Mouse (Mus musculus) myocyte (in vitro differentiated cells): Measurements from ENCODE around the gene Gnptg. TPM values are rescaled to one million over a fixed set of nuclear protein-coding genes. Genes with fewer than 3 reads are reported as not detected.

Source experiments
- H3K27me3 ChIP-seq: one replicate; pipeline ENCODE4 v1.6.1; 2011; ENCODE audit not compliant: control insufficient read depth, insufficient read depth, insufficient read length
- H3K36me3 ChIP-seq: one replicate; pipeline ENCODE4 v1.6.1; 2011; ENCODE audit not compliant: control insufficient read depth, insufficient read depth
- H3K4me2 ChIP-seq: one replicate; pipeline ENCODE4 v1.6.1; 2011; ENCODE audit warnings: low read depth, control low read depth
- H3K4me3 ChIP-seq: one replicate; pipeline ENCODE4 v1.5.1; 2011; ENCODE audit warnings: mild to moderate bottlenecking, control low read depth, moderate library complexity
- H3K79me2 ChIP-seq: one replicate; pipeline ENCODE4 v1.6.1; 2011; ENCODE audit not compliant: control insufficient read depth, insufficient read depth
- H3ac ChIP-seq: one replicate; pipeline ENCODE4 v1.6.1; 2011; ENCODE audit not compliant: control insufficient read depth, insufficient read length
- CEBPB ChIP-seq: IDR thresholded peaks from 2 replicates; pipeline ENCODE4 v1.6.1; 2011; ENCODE audit warnings: mild to moderate bottlenecking, moderate library complexity; ENCODE audit not compliant: poor library complexity, insufficient read depth, severe bottlenecking
- E2F4 ChIP-seq: IDR thresholded peaks from one replicate; pipeline ENCODE4 v1.6.1; 2011; ENCODE audit warnings: mild to moderate bottlenecking, control low read depth, moderate library complexity; ENCODE audit not compliant: insufficient read depth
- MAX ChIP-seq: IDR thresholded peaks from one replicate; pipeline ENCODE4 v1.6.1; 2011; ENCODE audit warnings: low read depth, mild to moderate bottlenecking, control low read depth
- MYOD1 ChIP-seq, 3 experiments: IDR thresholded peaks; one replicate each; pipeline ENCODE4 v1.6.1; 2011; ENCODE audit warnings: control low read depth in 2 of 3, low read depth in 2 of 3, mild to moderate bottlenecking in 2 of 3, moderate library complexity in 1 of 3; ENCODE audit not compliant: insufficient read length in 2 of 3, control insufficient read depth in 1 of 3
- MYOG ChIP-seq, 3 experiments: IDR thresholded peaks; one replicate each; pipeline ENCODE4 v1.6.1; 2011; ENCODE audit warnings: control low read depth in 2 of 3, low read depth in 2 of 3, mild to moderate bottlenecking in 2 of 3; ENCODE audit not compliant: insufficient read length in 2 of 3, control insufficient read depth in 1 of 3, insufficient read depth in 1 of 3
- POLR2A ChIP-seq: IDR thresholded peaks from one replicate; pipeline ENCODE4 v1.6.1; 2011; ENCODE audit warnings: low read depth, mild to moderate bottlenecking, control low read depth, moderate library complexity; ENCODE audit not compliant: insufficient read length
- POLR2AphosphoS2 ChIP-seq: IDR thresholded peaks from one replicate; pipeline ENCODE4 v1.6.1; 2011; ENCODE audit warnings: low read depth, control low read depth; ENCODE audit not compliant: insufficient read length
- REST ChIP-seq: IDR thresholded peaks from one replicate; pipeline ENCODE4 v1.6.1; 2011; ENCODE audit warnings: mild to moderate bottlenecking, control low read depth, moderate library complexity; ENCODE audit not compliant: insufficient read depth, insufficient read length
- SRF ChIP-seq: IDR thresholded peaks from one replicate; pipeline ENCODE4 v1.6.1; 2011; ENCODE audit warnings: low read depth; ENCODE audit not compliant: control insufficient read depth, insufficient read length
- TCF12 ChIP-seq: IDR thresholded peaks from one replicate; pipeline ENCODE4 v1.6.1; 2011; ENCODE audit warnings: mild to moderate bottlenecking, control low read depth; ENCODE audit not compliant: poor library complexity, insufficient read depth, severe bottlenecking
- TCF3 ChIP-seq: IDR thresholded peaks from one replicate; pipeline ENCODE4 v1.6.1; 2011; ENCODE audit warnings: low read depth, control low read depth; ENCODE audit not compliant: insufficient read length
- USF1 ChIP-seq: IDR thresholded peaks from one replicate; pipeline ENCODE4 v1.6.1; 2011; ENCODE audit warnings: low read depth, mild to moderate bottlenecking, control low read depth, moderate library complexity
- polyA plus RNA-seq: library from polyadenylated mRNA; unstranded; fragments of >200 nt; fragmentation: generic; extraction: Trizol; gene quantifications from one replicate; pipeline ENCODE4 v1.2.1, GENCODE M21; 2012; ENCODE audit warnings: missing spikeins

Gene Gnptg
- polyA plus RNA-seq, 1 experiment: 26.5 TPM

DNA sequence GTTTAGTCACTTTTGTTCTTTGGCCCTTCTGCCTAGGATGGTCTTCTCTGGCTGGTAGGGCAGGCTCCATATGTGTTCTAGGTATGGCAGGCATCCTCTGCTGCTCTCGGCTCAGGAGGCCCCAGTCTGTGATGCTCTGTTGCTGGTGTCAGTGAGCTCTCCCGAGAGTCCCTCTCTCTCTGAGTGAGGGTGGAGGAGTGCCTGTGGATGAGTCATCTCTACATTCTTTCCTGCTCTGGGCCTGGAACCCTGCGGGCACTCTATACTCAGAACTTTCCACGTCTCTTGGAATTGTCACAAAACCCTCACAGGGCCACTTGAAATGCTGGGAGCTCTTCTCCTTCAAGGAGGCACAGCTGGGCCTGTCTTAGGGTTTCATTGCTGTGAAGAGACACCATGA lies 28.2 kb downstream of the Gnptg start:
- Histone ChIP-seq H3K4me2 (peak overlapping the region; percentile 6), H3K79me2 (no peaks in the 10 kb centered on the region)

GRCm38 (mm10) chr17:25210680-25211466 lies 29.1 kb downstream of the Gnptg start:
- no peak overlapping the region for H3K4me3 ChIP-seq

More for the DNA sequence above, 28.2 kb downstream of the Gnptg start:
- H3K4me3 ChIP-seq: no peak overlapping the region
- H3K27me3 ChIP-seq: no peaks in the 10 kb centered on the region
- H3K36me3 ChIP-seq: peaks cover 7% of the 10 kb centered on the region
- H3ac ChIP-seq: no peak overlapping the region
- TF ChIP-seq MAX (no peak), MYOD1 (IDR thresholded peaks at IDR 0.05; ENCODE audit: control insufficient read depth in 1 of 3, insufficient read length in 2 of 3, low read depth in 2 of 3) (no peak), TCF12 (no peak), SRF (no peak), TCF3 (no peak), CEBPB (no peak), REST (no peak), POLR2A (no peak), E2F4 (no peak), POLR2AphosphoS2 (no peak), MYOG (IDR thresholded peaks at IDR 0.05; ENCODE audit: control insufficient read depth in 1 of 3, insufficient read depth in 1 of 3, insufficient read length in 2 of 3, low read depth in 2 of 3) (no peak), USF1 (no peak)

DNA sequence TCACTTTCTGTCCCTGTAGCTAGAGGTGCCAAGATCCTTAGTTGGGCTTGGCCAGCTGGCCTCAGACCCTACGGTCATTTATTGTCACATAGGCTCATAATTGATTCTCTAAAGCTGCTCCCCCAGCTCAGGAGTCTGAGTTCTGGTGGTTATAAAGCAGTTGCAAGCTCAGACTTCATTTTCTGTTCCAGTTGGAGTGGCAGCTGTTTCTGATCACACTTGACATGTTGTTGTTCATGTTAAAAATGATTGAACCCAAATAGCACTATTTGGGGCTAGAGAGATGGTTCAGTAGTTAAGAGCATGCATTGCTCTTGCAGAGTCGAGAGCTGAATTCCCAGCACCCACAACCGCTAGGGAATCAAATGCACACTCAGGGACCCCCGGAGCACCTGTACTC lies 29.9 kb downstream of the Gnptg start:
- Histone ChIP-seq H3K79me2 (no peaks in the 10 kb centered on the region), H3K27me3 (no peaks in the 10 kb centered on the region), H3K4me2 (no peak overlapping the region), H3K4me3 (no peak overlapping the region), H3ac (no peak overlapping the region), H3K36me3 (peaks cover 7% of the 10 kb centered on the region)
- TF ChIP-seq MYOD1 (IDR thresholded peaks at IDR 0.05; ENCODE audit: control insufficient read depth in 1 of 3, insufficient read length in 2 of 3, low read depth in 2 of 3): no peak
- no peak for TF ChIP-seq MAX
- TF ChIP-seq TCF12: no peak
- TF ChIP-seq POLR2A: no peak
- no peak for TF ChIP-seq CEBPB
- TF ChIP-seq REST: no peak
- TF ChIP-seq TCF3: no peak
- no peak for TF ChIP-seq E2F4
- no peak for TF ChIP-seq MYOG (IDR thresholded peaks at IDR 0.05; ENCODE audit: control insufficient read depth in 1 of 3, insufficient read depth in 1 of 3, insufficient read length in 2 of 3, low read depth in 2 of 3)
- TF ChIP-seq USF1: no peak
- TF ChIP-seq POLR2AphosphoS2: no peak
- no peak for TF ChIP-seq SRF

More at GRCm38 (mm10) chr17:25210680-25211466, 29.1 kb downstream of the Gnptg start:
- Histone ChIP-seq H3K4me2 (peak overlapping the region; percentile 6), H3K36me3 (peaks cover 7% of the 10 kb centered on the region), H3ac (no peak overlapping the region), H3K27me3 (no peaks in the 10 kb centered on the region), H3K79me2 (no peaks in the 10 kb centered on the region)
- TF ChIP-seq USF1: no peak
- TF ChIP-seq MYOG (IDR thresholded peaks at IDR 0.05; ENCODE audit: control insufficient read depth in 1 of 3, insufficient read depth in 1 of 3, insufficient read length in 2 of 3, low read depth in 2 of 3): peak; percentile 61 to 86 (median 65)
- TF ChIP-seq REST: no peak
- no peak for TF ChIP-seq SRF
- TF ChIP-seq CEBPB: no peak
- TF ChIP-seq TCF12: peak; percentile 52
- TF ChIP-seq MYOD1 (IDR thresholded peaks at IDR 0.05; ENCODE audit: control insufficient read depth in 1 of 3, insufficient read length in 2 of 3, low read depth in 2 of 3): peak; percentile 50 to 82 (median 79)
- no peak for TF ChIP-seq MAX
- TF ChIP-seq TCF3: peak; percentile 40
- TF ChIP-seq POLR2AphosphoS2: no peak
- no peak for TF ChIP-seq E2F4
- no peak for TF ChIP-seq POLR2A

DNA sequence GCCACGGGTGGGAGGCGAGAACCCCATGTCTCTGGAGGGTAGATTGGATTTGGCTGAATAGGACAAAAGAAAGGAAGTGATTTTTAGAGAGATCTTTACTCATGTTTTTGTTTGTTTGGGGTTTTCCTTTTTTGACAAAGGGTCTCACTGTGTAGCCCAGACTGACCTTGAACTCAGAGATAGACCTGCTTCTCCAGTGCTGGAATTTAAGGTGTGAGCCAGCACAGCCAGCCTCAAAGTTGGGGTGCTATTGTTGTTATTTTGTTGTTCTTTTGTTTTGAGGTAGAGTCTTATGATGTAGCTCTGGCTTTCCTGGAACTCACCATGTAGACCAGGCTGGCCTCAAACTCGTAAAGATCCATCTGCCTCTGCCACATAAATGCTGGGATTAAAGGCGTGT lies 37.5 kb downstream of the Gnptg start:
- no peaks in the 10 kb centered on the region for H3K27me3 ChIP-seq
- no peaks in the 10 kb centered on the region for H3K79me2 ChIP-seq
- H3K36me3 ChIP-seq: peaks cover 8% of the 10 kb centered on the region
- no peak overlapping the region for H3ac ChIP-seq
- TF ChIP-seq POLR2AphosphoS2: no peak
- no peak overlapping the region for H3K4me3 ChIP-seq
- H3K4me2 ChIP-seq: no peak overlapping the region
